Mouse (Mus musculus): Measurements from ENCODE around the gene Rora. TPM values are rescaled to one million over a fixed set of nuclear protein-coding genes. Genes with fewer than 3 reads are reported as not detected.
A peak's percentile ranks its signal among the peaks of the same experiment; 100 is the strongest.

The Rora gene
- polyA plus RNA-seq, 1 experiment from 2014 or later = 7.5 TPM

- Histone ChIP-seq H3K27ac (replicated peaks) (no peak overlapping the region), H3K9ac (ENCODE audit: low read length) (no peak overlapping the region)
- 46% methylated on average over 7 of the region's 7 CpGs for WGBS
Observed at GRCm38 (mm10) chr9:69125787-69126161, 472.2 kb downstream of the Rora start.

GRCm38 (mm10) chr9:69126595-69126994, 473.0 kb downstream of the Rora start:
- Histone ChIP-seq H3K4me3 (ENCODE audit: low read depth, low read length) (no peak overlapping the region), H3K27ac (replicated peaks) (no peak overlapping the region), H3K9me3 (ENCODE audit: control insufficient read depth, low read length) (no peaks in the 10 kb centered on the region), H3K9ac (ENCODE audit: low read length) (no peak overlapping the region), H3K4me1 (replicated peaks; ENCODE audit: control insufficient read depth, insufficient read depth) (no peaks in the 10 kb centered on the region), H3K36me3 (ENCODE audit: control insufficient read depth, insufficient read depth, low read length) (no peaks in the 10 kb centered on the region), H3K4me2 (replicated peaks; ENCODE audit: low read depth) (no peak overlapping the region), H3K27me3 (ENCODE audit: control insufficient read depth, insufficient read depth, low read length) (no peaks in the 10 kb centered on the region)
- WGBS = 95% methylated on average over 2 of the region's 2 CpGs
- ATAC-seq (ENCODE audit: low FRiP score, low TSS enrichment) (no peak), DNase-seq (ENCODE audit: low spot score) (no peak)
- TF ChIP-seq EP300 (optimal IDR thresholded peaks at IDR 0.05) = no peak
- no peak for TF ChIP-seq CTCF (IDR thresholded peaks at IDR 0.05; ENCODE audit: low read depth)

More at GRCm38 (mm10) chr9:69125787-69126161, 472.2 kb downstream of the Rora start:
- no peaks in the 10 kb centered on the region for H3K4me1 ChIP-seq (replicated peaks; ENCODE audit: control insufficient read depth, insufficient read depth)
- TF ChIP-seq EP300 (optimal IDR thresholded peaks at IDR 0.05) (no peak), CTCF (IDR thresholded peaks at IDR 0.05; ENCODE audit: low read depth) (no peak)
- H3K4me3 ChIP-seq (ENCODE audit: low read depth, low read length) = peak overlapping the region; percentile 28
- ATAC-seq (ENCODE audit: low FRiP score, low TSS enrichment) = no peak
- no peaks in the 10 kb centered on the region for H3K27me3 ChIP-seq (ENCODE audit: control insufficient read depth, insufficient read depth, low read length)
- no peak for DNase-seq (ENCODE audit: low spot score)
- H3K9me3 ChIP-seq (ENCODE audit: control insufficient read depth, low read length) = no peaks in the 10 kb centered on the region
- peak overlapping the region; percentile 57 for H3K4me2 ChIP-seq (replicated peaks; ENCODE audit: low read depth)
- no peaks in the 10 kb centered on the region for H3K36me3 ChIP-seq (ENCODE audit: control insufficient read depth, insufficient read depth, low read length)

- TF ChIP-seq EP300 (optimal IDR thresholded peaks at IDR 0.05) (no peak), CTCF (IDR thresholded peaks at IDR 0.05; ENCODE audit: low read depth) (no peak)
- Histone ChIP-seq H3K9ac (ENCODE audit: low read length) (no peak overlapping the region), H3K4me1 (replicated peaks; ENCODE audit: control insufficient read depth, insufficient read depth) (no peaks in the 10 kb centered on the region), H3K27ac (replicated peaks) (no peak overlapping the region), H3K9me3 (ENCODE audit: control insufficient read depth, low read length) (no peaks in the 10 kb centered on the region), H3K4me2 (replicated peaks; ENCODE audit: low read depth) (no peak overlapping the region), H3K4me3 (ENCODE audit: low read depth, low read length) (no peak overlapping the region), H3K36me3 (ENCODE audit: control insufficient read depth, insufficient read depth, low read length) (no peaks in the 10 kb centered on the region), H3K27me3 (ENCODE audit: control insufficient read depth, insufficient read depth, low read length) (no peaks in the 10 kb centered on the region)
- 81% methylated on average over 6 of the region's 6 CpGs for WGBS
- ATAC-seq (ENCODE audit: low FRiP score, low TSS enrichment) (no peak), DNase-seq (ENCODE audit: low spot score) (no peak)
Observed at GRCm38 (mm10) chr9:69128335-69128734, 474.7 kb downstream of the Rora start.

- no peak overlapping the region for H3K4me2 ChIP-seq (replicated peaks; ENCODE audit: low read depth)
- DNase-seq (ENCODE audit: low spot score) (no peak), ATAC-seq (ENCODE audit: low FRiP score, low TSS enrichment) (no peak)
- H3K9me3 ChIP-seq (ENCODE audit: control insufficient read depth, low read length) = no peaks in the 10 kb centered on the region
- no peaks in the 10 kb centered on the region for H3K27me3 ChIP-seq (ENCODE audit: control insufficient read depth, insufficient read depth, low read length)
- H3K4me3 ChIP-seq (ENCODE audit: low read depth, low read length) = no peak overlapping the region
- H3K36me3 ChIP-seq (ENCODE audit: control insufficient read depth, insufficient read depth, low read length) = no peaks in the 10 kb centered on the region
- TF ChIP-seq CTCF (IDR thresholded peaks at IDR 0.05; ENCODE audit: low read depth) (no peak), EP300 (optimal IDR thresholded peaks at IDR 0.05) (no peak)
- 52% methylated on average over 6 of the region's 6 CpGs for WGBS
- H3K27ac ChIP-seq (replicated peaks) = no peak overlapping the region
- no peak overlapping the region for H3K9ac ChIP-seq (ENCODE audit: low read length)
- no peaks in the 10 kb centered on the region for H3K4me1 ChIP-seq (replicated peaks; ENCODE audit: control insufficient read depth, insufficient read depth)
Observed at GRCm38 (mm10) chr9:69132995-69133394, 479.4 kb downstream of the Rora start.

GRCm38 (mm10) chr9:69133696-69134095, 480.1 kb downstream of the Rora start:
- ATAC-seq (ENCODE audit: low FRiP score, low TSS enrichment) (peak; percentile 32; the same call in 1 of the 2 replicates), DNase-seq (ENCODE audit: low spot score) (no peak)
- TF ChIP-seq CTCF (IDR thresholded peaks at IDR 0.05; ENCODE audit: low read depth) (no peak), EP300 (optimal IDR thresholded peaks at IDR 0.05) (no peak)
- WGBS = 54% methylated on average over 7 of the region's 7 CpGs
- H3K4me3 ChIP-seq (ENCODE audit: low read depth, low read length) = no peak overlapping the region
- no peaks in the 10 kb centered on the region for H3K4me1 ChIP-seq (replicated peaks; ENCODE audit: control insufficient read depth, insufficient read depth)
- H3K9ac ChIP-seq (ENCODE audit: low read length) = no peak overlapping the region
- H3K36me3 ChIP-seq (ENCODE audit: control insufficient read depth, insufficient read depth, low read length) = no peaks in the 10 kb centered on the region
- no peak overlapping the region for H3K27ac ChIP-seq (replicated peaks)
- no peaks in the 10 kb centered on the region for H3K27me3 ChIP-seq (ENCODE audit: control insufficient read depth, insufficient read depth, low read length)
- no peaks in the 10 kb centered on the region for H3K9me3 ChIP-seq (ENCODE audit: control insufficient read depth, low read length)
- no peak overlapping the region for H3K4me2 ChIP-seq (replicated peaks; ENCODE audit: low read depth)

- Histone ChIP-seq H3K27me3 (ENCODE audit: control insufficient read depth, insufficient read depth, low read length) (no peaks in the 10 kb centered on the region), H3K4me3 (ENCODE audit: low read depth, low read length) (no peak overlapping the region), H3K27ac (replicated peaks) (no peak overlapping the region), H3K9ac (ENCODE audit: low read length) (no peak overlapping the region), H3K4me1 (replicated peaks; ENCODE audit: control insufficient read depth, insufficient read depth) (no peaks in the 10 kb centered on the region), H3K4me2 (replicated peaks; ENCODE audit: low read depth) (no peak overlapping the region), H3K9me3 (ENCODE audit: control insufficient read depth, low read length) (no peaks in the 10 kb centered on the region), H3K36me3 (ENCODE audit: control insufficient read depth, insufficient read depth, low read length) (no peaks in the 10 kb centered on the region)
- ATAC-seq (ENCODE audit: low FRiP score, low TSS enrichment) (no peak), DNase-seq (ENCODE audit: low spot score) (no peak)
- WGBS = 82% methylated on average over 9 of the region's 9 CpGs
- TF ChIP-seq CTCF (IDR thresholded peaks at IDR 0.05; ENCODE audit: low read depth) (no peak), EP300 (optimal IDR thresholded peaks at IDR 0.05) (no peak)
Observed at GRCm38 (mm10) chr9:69134604-69135003, 481.0 kb downstream of the Rora start.

All from stomach, postnatal 0 days (tissue).